Mouse (Mus musculus): ENCODE measurements around the gene Pick1. TPM values are rescaled to one million over a fixed set of nuclear protein-coding genes. Genes with fewer than 3 reads are reported as not detected.
A peak's percentile ranks its signal among the peaks of the same experiment; 100 is the strongest.
"Not testable (repeated sequence)": the region's sequence is repeated elsewhere in the genome, so short reads cannot be mapped to it uniquely, and the experiment has no call there.

Pick1 gene
- total RNA-seq, 2 experiments from 2014 or later, result 53.9 to 59.1 TPM

DNA sequence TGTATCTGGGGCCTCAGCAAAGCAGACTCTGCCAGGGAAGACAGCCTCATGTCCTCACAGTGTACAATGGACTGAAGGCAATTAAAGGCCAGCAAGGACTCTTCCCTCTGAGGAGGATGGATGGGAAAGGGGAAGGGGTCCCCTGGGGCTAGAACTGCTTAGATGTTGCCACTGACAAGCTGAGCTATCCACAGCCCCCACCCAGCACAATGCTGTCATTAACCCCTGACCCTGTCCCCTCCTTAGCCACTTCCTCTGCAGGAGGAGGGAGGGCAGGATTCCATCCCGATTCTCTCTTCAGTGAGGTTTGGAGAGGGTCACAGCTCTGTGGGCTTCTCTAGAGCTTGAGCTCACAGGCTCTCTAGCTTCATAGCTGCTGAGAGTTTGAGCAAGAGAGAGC lies 9.4 kb upstream of the Pick1 start:
- DNase-seq (ENCODE audit: extremely low spot score in 1 of 2, low spot score in 2 of 2), result no peak
- intact Hi-C loops (cut with DNase I), result no loop called here

- intact Hi-C loops (cut with DNase I), result no loop called here
- no peak for DNase-seq (ENCODE audit: extremely low spot score in 1 of 2, low spot score in 2 of 2)
Measured at GRCm38 (mm10) chr15:79223641-79224040, 5.3 kb upstream of the Pick1 start.

- intact Hi-C loops (cut with DNase I), result no loop called here
- DNase-seq (ENCODE audit: extremely low spot score in 1 of 2, low spot score in 2 of 2), result peak; percentile 79 to 81
Measured at GRCm38 (mm10) chr15:79224685-79225084, 4.3 kb upstream of the Pick1 start.

GRCm38 (mm10) chr15:79225780-79226179 lies 3.2 kb upstream of the Pick1 start:
- intact Hi-C loops (cut with DNase I); DNase-seq (ENCODE audit: extremely low spot score in 1 of 2, low spot score in 2 of 2): not testable (repeated sequence)

DNA sequence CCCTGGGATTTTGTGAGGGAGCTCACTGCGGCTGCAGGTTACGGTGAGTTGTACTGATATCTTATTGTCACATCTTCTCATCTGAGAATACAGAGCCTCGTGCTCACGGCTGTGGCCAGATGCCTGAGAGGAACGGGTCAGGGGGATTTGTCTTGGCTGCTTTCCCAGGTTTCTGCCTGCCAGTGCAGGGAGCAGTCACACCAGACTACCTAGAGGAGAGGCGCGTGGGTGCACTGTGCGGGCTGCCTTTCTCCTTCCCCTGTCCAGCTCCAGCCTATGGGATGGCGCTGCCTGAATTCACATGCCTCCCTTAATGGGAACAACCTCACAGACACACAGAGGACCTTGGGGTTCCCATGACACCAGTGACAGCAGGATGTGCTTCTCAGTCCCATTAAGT lies 6.3 kb downstream of the Pick1 start:
- intact Hi-C loops (cut with DNase I), result loop anchor here (10.0 kb wide), 1 partner anchor 300 kb away; no protein-coding TSS in a partner anchor
- peak in 1 of 2 experiments; percentile 33 for DNase-seq (ENCODE audit: extremely low spot score in 1 of 2, low spot score in 2 of 2)

GRCm38 (mm10) chr15:79238036-79238435 lies 9.1 kb downstream of the Pick1 start:
- DNase-seq (ENCODE audit: extremely low spot score in 1 of 2, low spot score in 2 of 2), result no peak
- intact Hi-C loops (cut with DNase I), result loop anchor here (10.0 kb wide), 1 partner anchor 297 kb away; no protein-coding TSS in a partner anchor

DNA sequence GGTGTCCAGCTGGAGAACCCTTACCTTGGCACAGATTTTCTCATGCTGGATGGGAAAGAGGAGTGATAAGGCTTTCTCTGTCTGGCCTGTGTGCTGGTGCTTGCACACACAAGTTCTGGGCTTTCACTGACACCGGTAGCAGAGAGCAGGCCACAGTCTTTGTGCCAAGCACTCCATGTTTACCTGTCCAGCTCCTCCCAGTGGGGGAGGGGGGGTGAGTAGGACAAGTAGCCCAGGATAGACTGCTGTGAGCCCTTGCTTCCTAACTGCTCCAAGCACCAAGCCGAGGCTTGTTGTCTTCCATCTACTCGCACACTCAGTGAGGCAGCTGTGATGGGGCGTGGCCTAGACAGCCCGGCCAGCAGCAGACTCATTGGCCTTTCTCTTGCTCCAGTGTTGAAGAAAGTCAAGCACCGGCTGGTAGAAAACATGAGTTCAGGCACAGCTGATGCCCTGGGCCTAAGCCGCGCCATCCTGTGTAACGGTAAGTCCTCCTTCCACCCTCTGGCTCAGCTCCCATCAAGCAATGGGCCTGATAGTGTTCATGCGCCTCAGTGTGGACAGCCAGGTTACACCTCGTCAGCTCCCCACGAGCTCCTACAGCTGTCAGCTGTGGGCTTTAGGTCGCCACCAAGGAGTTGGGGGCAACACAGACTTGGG lies 13.7 kb downstream of the Pick1 start:
- no peak for DNase-seq (ENCODE audit: extremely low spot score in 1 of 2, low spot score in 2 of 2)
- intact Hi-C loops (cut with DNase I), result loop anchor here (5.0 kb wide), 1 partner anchor 225 kb away; no protein-coding TSS in a partner anchor

GRCm38 (mm10) chr15:79243234-79244042 lies 14.5 kb downstream of the Pick1 start:
- peak; percentile 95 to 99 for DNase-seq (ENCODE audit: extremely low spot score in 1 of 2, low spot score in 2 of 2)
- intact Hi-C loops (cut with DNase I), result loop anchor here (5.0 kb wide), 1 partner anchor 224 kb away; no protein-coding TSS in a partner anchor

GRCm38 (mm10) chr15:79244071-79244893 lies 15.3 kb downstream of the Pick1 start:
- no peak for DNase-seq (ENCODE audit: extremely low spot score in 1 of 2, low spot score in 2 of 2)
- intact Hi-C loops (cut with DNase I), result loop anchor here (5.0 kb wide), 1 partner anchor 223 kb away; no protein-coding TSS in a partner anchor

DNA sequence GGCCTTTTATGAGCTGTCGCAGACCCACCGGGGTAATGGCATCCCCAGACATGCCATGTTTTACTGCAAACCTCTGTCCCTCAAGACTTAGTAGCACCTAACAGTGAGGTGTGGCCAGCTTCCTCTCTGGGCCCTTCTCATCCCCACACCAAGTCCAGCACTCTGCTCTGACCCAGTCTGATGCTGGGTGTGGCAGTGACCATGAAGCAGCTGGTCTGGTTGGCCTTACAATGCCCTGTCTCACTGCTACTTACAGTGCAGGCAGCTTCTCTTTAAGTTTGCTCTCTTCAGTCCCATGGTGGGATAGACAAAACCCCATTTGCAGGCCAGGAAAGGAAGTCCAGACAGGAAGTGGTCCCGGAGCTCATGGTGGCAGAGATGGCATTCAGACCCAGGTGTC lies 16.3 kb downstream of the Pick1 start:
- intact Hi-C loops (cut with DNase I), result no loop called here
- DNase-seq (ENCODE audit: extremely low spot score in 1 of 2, low spot score in 2 of 2), result no peak

DNA sequence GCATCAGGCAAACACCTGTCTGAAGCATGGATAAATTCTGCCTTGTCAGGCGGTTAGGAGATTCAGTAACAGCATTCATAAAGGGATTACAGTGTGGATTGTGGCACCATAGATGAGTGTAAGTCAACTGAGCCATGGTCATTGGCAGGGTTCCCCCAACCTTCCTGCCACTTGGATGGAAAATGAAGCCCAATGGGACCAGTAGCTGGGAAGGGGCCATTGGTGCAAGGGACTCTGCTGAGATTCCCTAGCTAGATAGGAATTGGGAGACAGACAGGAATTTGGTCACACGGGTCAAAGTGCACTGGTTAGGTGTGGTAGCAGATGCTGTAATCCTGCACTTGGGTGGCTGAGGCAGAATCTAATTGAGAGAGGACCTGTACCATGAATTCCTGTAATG lies 21.3 kb downstream of the Pick1 start:
- intact Hi-C loops (cut with DNase I), result no loop called here
- DNase-seq (ENCODE audit: extremely low spot score in 1 of 2, low spot score in 2 of 2), result no peak

DNA sequence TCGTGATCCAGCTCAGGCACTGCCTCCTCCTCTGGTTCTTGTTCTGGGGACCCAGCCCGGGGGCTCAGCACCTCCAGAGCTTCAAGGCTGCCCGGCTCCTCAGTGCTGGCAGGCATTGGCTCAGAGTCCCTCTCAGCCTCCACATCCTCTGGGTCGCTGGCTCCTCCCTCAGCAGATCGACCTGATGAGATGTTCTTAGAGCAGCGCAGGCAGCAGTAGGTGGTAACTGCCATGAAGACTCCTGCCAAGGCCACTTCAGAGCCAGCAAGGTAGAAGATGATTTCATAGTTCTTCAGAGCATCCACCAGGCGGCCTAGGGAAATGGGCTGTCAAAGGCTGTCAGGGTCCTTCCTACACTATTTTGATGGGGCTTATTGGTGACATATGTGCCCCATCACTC lies 22.2 kb downstream of the Pick1 start:
- intact Hi-C loops (cut with DNase I), result no loop called here
- DNase-seq (ENCODE audit: extremely low spot score in 1 of 2, low spot score in 2 of 2), result peak in 1 of 2 experiments; percentile 23

- DNase-seq (ENCODE audit: extremely low spot score in 1 of 2, low spot score in 2 of 2), result peak in 1 of 2 experiments; percentile 47
- intact Hi-C loops (cut with DNase I), result no loop called here
Measured at GRCm38 (mm10) chr15:79251781-79252491, 23.0 kb downstream of the Pick1 start.

GRCm38 (mm10) chr15:79252580-79252979 lies 23.6 kb downstream of the Pick1 start:
- DNase-seq (ENCODE audit: extremely low spot score in 1 of 2, low spot score in 2 of 2), result peak in 1 of 2 experiments; percentile 35
- intact Hi-C loops (cut with DNase I), result no loop called here

DNA sequence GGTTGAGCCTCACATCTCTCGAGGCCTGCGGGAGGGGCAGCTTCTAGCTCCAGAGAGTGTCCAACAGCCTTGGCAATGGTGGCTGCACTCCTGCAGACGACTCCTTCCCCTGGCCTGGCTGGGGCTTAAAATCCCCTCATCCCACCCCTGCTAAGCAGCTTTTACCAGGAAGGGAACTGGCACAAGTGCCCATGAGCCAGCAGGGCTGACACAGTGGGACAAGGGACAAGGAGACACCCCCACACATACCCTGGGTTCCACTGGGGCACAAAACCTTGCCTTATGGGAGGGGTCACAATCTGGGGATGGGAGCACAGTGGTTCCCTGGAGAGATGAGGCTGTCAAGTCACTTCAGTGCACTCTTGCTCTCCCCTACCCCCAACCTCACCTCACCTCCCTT lies 25.7 kb downstream of the Pick1 start, which contains the start of gene Slc16a8:
TSS of gene Slc16a8 (minus strand) at position 101 of the 400 bp plus-strand sequence.
- intact Hi-C loops (cut with DNase I), result no loop called here
- peak in 1 of 2 experiments; percentile 19 for DNase-seq (ENCODE audit: extremely low spot score in 1 of 2, low spot score in 2 of 2)

GRCm38 (mm10) chr15:79258521-79258920 lies 29.5 kb downstream of the Pick1 start:
- intact Hi-C loops (cut with DNase I), result no loop called here
- DNase-seq (ENCODE audit: extremely low spot score in 1 of 2, low spot score in 2 of 2), result peak in 1 of 2 experiments; percentile 46

GRCm38 (mm10) chr15:79261095-79261725 lies 32.2 kb downstream of the Pick1 start:
- peak in 1 of 2 experiments; percentile 60 for DNase-seq (ENCODE audit: extremely low spot score in 1 of 2, low spot score in 2 of 2)
- intact Hi-C loops (cut with DNase I), result no loop called here

DNA sequence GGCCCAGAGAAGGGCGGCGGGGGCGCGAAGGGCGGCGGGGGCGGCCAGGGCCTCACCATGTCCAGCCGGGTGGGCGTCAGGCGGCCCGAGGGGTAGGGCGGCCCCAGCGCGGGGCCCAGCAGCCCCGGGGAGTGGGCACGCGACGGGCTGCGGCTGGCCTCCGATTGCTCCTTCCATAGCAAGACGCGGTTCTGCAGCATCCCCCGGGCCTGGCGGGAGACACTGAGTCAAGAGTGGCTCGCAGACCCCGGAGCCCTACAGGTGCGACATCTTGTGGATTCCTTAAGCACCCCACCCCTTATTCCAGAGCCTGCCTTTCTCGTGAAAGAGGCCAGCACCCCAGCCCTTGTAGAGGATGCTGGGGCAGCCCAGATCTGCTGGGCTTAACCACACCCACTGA lies 32.8 kb downstream of the Pick1 start:
- intact Hi-C loops (cut with DNase I), result no loop called here
- peak in 1 of 2 experiments; percentile 39 for DNase-seq (ENCODE audit: extremely low spot score in 1 of 2, low spot score in 2 of 2)
